Mouse (Mus musculus): ENCODE data around the gene Tspan10.
A peak's percentile ranks its signal among the peaks of the same experiment; 100 is the strongest.
"Not testable (repeated sequence)": the region's sequence is repeated elsewhere in the genome, so short reads cannot be mapped to it uniquely, and the experiment has no call there.

Tspan10 gene

GRCm38 (mm10) chr11:120442344-120442743 lies at the start of gene Tspan10:
Gene Tspan10 (plus strand): TSS chr11:120442644.
- no peak for DNase-seq (ENCODE audit: low spot score in 2 of 2)

- no peak for DNase-seq (ENCODE audit: low spot score in 2 of 2)
Observed at GRCm38 (mm10) chr11:120395661-120396060, 46.8 kb upstream of the Tspan10 start.

GRCm38 (mm10) chr11:120397602-120398001 lies 44.8 kb upstream of the Tspan10 start:
- DNase-seq (ENCODE audit: low spot score in 2 of 2): no peak

- no peak for DNase-seq (ENCODE audit: low spot score in 2 of 2)
Observed at GRCm38 (mm10) chr11:120399319-120399718, 43.1 kb upstream of the Tspan10 start.

GRCm38 (mm10) chr11:120404814-120405213 lies 37.6 kb upstream of the Tspan10 start:
- DNase-seq (ENCODE audit: low spot score in 2 of 2): no peak

- peak in 1 of 2 experiments; percentile 22 for DNase-seq (ENCODE audit: low spot score in 2 of 2)
Observed at GRCm38 (mm10) chr11:120405867-120406266, 36.6 kb upstream of the Tspan10 start.

- no peak for DNase-seq (ENCODE audit: low spot score in 2 of 2)
Observed at GRCm38 (mm10) chr11:120406445-120406844, 36.0 kb upstream of the Tspan10 start.

GRCm38 (mm10) chr11:120413621-120414020 lies 28.8 kb upstream of the Tspan10 start:
- DNase-seq (ENCODE audit: low spot score in 2 of 2): not testable (repeated sequence)

GRCm38 (mm10) chr11:120417852-120418251 lies 24.6 kb upstream of the Tspan10 start:
- DNase-seq (ENCODE audit: low spot score in 2 of 2): no peak

GRCm38 (mm10) chr11:120418592-120418991 lies 23.9 kb upstream of the Tspan10 start:
- DNase-seq (ENCODE audit: low spot score in 2 of 2): no peak

- DNase-seq (ENCODE audit: low spot score in 2 of 2): no peak
Observed at GRCm38 (mm10) chr11:120422651-120423568, 19.5 kb upstream of the Tspan10 start.

- DNase-seq (ENCODE audit: low spot score in 2 of 2): peak; percentile 42 to 78
Observed at GRCm38 (mm10) chr11:120423569-120424295, 18.7 kb upstream of the Tspan10 start.

GRCm38 (mm10) chr11:120426727-120427126 lies 15.7 kb upstream of the Tspan10 start:
- no peak for DNase-seq (ENCODE audit: low spot score in 2 of 2)

- DNase-seq (ENCODE audit: low spot score in 2 of 2): peak; percentile 91 to 97
Observed at GRCm38 (mm10) chr11:120437152-120437856, 5.1 kb upstream of the Tspan10 start, which contains the start of gene Nploc4. Gene Nploc4 (minus strand): TSS chr11:120437708.

- DNase-seq (ENCODE audit: low spot score in 2 of 2): no peak
Observed at GRCm38 (mm10) chr11:120437857-120438385, 4.5 kb upstream of the Tspan10 start.

GRCm38 (mm10) chr11:120442765-120443280 lies 379 bp downstream of the Tspan10 start:
- DNase-seq (ENCODE audit: low spot score in 2 of 2): no peak

GRCm38 (mm10) chr11:120444106-120444505 lies 1.7 kb downstream of the Tspan10 start:
- DNase-seq (ENCODE audit: low spot score in 2 of 2): no peak

- no peak for DNase-seq (ENCODE audit: low spot score in 2 of 2)
Observed at GRCm38 (mm10) chr11:120445475-120445874, 3.0 kb downstream of the Tspan10 start.

GRCm38 (mm10) chr11:120447179-120447578 lies 4.7 kb downstream of the Tspan10 start:
- no peak for DNase-seq (ENCODE audit: low spot score in 2 of 2)

GRCm38 (mm10) chr11:120452246-120452645 lies 9.8 kb downstream of the Tspan10 start:
- no peak for DNase-seq (ENCODE audit: low spot score in 2 of 2)

- no peak for DNase-seq (ENCODE audit: low spot score in 2 of 2)
Observed at GRCm38 (mm10) chr11:120453306-120453705, 10.9 kb downstream of the Tspan10 start, which contains the start of gene Pde6g. Gene Pde6g (minus strand): TSS chr11:120453500.

Data from spleen, postnatal 4 days (tissue).